Mouse (Mus musculus): Measurements from ENCODE around the gene Glod5.

DNA sequence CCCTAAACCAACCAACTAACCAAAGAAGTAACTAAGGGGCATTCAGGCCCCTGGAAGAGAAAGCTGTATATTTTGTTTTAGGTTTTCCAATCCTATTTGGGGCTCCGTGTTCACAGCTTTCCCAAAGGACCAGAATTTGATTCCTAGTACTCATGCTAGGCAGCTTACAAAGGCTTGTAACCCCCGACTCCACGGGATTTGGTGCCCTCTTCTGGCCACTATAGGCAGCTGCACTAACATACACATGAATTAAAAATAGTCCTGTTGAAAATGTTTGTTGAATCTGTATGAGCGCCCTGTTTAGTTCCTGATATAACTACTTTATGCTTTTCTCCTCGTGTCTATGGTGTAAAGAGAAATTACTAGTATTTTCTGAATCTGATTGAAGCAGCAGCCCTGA lies 1.1 kb downstream of the Glod5 start:
- TF ChIP-seq CTCF (IDR thresholded peaks at IDR 0.05; ENCODE audit: low read depth) = peak; percentile 80
- TF ChIP-seq EP300 (optimal IDR thresholded peaks at IDR 0.05) = no peak

Data from stomach, postnatal 0 days (tissue).